Mouse (Mus musculus) E14TG2a.4 (cell line): ENCODE data around the gene Pde4c.

Experiments
- H3K27me3 ChIP-seq: 2 replicates; pipeline ENCODE4 v1.6.1; 2014; ENCODE audit warnings: low read length, control low read depth; ENCODE audit not compliant: insufficient read depth
- H3K36me3 ChIP-seq: 2 replicates; pipeline ENCODE4 v1.6.1; 2014; ENCODE audit warnings: low read length, control low read depth; ENCODE audit not compliant: insufficient read depth
- H3K4me1 ChIP-seq: replicated peaks from 2 replicates; pipeline ENCODE4 v1.6.1; 2014; ENCODE audit warnings: low read depth, low read length, control low read depth
- H3K4me3 ChIP-seq: replicated peaks from 2 replicates; pipeline ENCODE4 v1.5.1; 2014; ENCODE audit warnings: mild to moderate bottlenecking, low read length
- H3K9me3 ChIP-seq: 2 replicates; pipeline ENCODE4 v1.6.1; 2014; ENCODE audit warnings: low read length, control low read depth
- CTCF ChIP-seq: conservative IDR thresholded peaks from 2 replicates; pipeline ENCODE4 v1.5.1; 2014; ENCODE audit warnings: low read length
- NANOG ChIP-seq: IDR thresholded peaks from 2 replicates; pipeline ENCODE4 v1.6.1; 2014; ENCODE audit warnings: borderline replicate concordance, low read length, mixed read lengths
- POU5F1 ChIP-seq: IDR thresholded peaks from 2 replicates; pipeline ENCODE4 v1.6.1; 2014; ENCODE audit warnings: low read length, borderline replicate concordance

The Pde4c gene

GRCm38 (mm10) chr8:70755661-70756475 lies 32.3 kb downstream of the Pde4c start:
- Histone ChIP-seq H3K27me3 (0 out of 2 replicates have a peak, but pooled peaks cover 4% of the 10 kb centered on the region), H3K4me3 (peak overlapping the region; percentile 86), H3K36me3 (peaks cover 36% of the 10 kb centered on the region), H3K9me3 (no peaks in the 10 kb centered on the region), H3K4me1 (peaks cover 70% of the 10 kb centered on the region)
- TF ChIP-seq CTCF (no peak), NANOG (0 out of 2 replicates have a peak, but pooled peaks have one; percentile 6), POU5F1 (no peak)

DNA sequence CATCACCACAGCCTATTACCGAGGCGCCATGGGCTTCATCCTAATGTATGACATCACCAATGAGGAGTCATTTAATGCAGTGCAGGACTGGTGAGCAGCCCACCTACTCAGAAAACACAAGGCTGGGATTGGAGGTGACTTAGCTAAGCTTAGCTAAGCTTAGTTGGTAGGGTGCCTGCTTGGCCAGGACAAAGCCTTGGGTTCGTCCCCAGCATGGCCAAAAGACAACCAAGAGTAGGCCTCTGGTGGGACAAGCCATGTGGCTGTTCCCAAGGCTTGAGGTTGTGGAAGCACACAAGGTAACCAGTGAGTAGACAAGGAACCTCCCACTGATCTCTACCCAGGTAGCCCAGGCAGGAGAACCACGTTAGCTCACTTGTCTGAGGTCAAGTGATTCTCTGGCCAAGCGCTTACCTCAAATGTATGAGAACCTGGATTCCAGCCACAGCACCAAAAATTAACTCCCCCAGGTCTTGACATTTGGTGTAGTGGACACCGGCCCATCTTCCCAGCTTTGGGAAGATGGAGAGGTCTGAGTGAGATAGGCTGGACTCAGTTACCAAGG lies 33.0 kb downstream of the Pde4c start:
- Histone ChIP-seq H3K4me3 (no peak overlapping the region), H3K4me1 (peaks cover 74% of the 10 kb centered on the region), H3K9me3 (no peaks in the 10 kb centered on the region), H3K36me3 (peaks cover 36% of the 10 kb centered on the region), H3K27me3 (0 out of 2 replicates have a peak, but pooled peaks cover 4% of the 10 kb centered on the region)
- TF ChIP-seq CTCF: no peak
- TF ChIP-seq POU5F1: no peak
- TF ChIP-seq NANOG: no peak

GRCm38 (mm10) chr8:70757523-70758307 lies 34.2 kb downstream of the Pde4c start:
- Histone ChIP-seq H3K4me3 (no peak overlapping the region), H3K9me3 (no peaks in the 10 kb centered on the region), H3K27me3 (0 out of 2 replicates have a peak, but pooled peaks cover 4% of the 10 kb centered on the region), H3K36me3 (peaks cover 43% of the 10 kb centered on the region), H3K4me1 (peaks cover 79% of the 10 kb centered on the region)
- TF ChIP-seq POU5F1: no peak
- TF ChIP-seq CTCF: peak; percentile 42

GRCm38 (mm10) chr8:70758308-70758615 lies 34.7 kb downstream of the Pde4c start:
- Histone ChIP-seq H3K27me3 (0 out of 2 replicates have a peak, but pooled peaks cover 4% of the 10 kb centered on the region), H3K4me1 (peaks cover 79% of the 10 kb centered on the region), H3K4me3 (no peak overlapping the region), H3K36me3 (peaks cover 49% of the 10 kb centered on the region), H3K9me3 (no peaks in the 10 kb centered on the region)
- TF ChIP-seq POU5F1 (no peak), CTCF (no peak), NANOG (no peak)

DNA sequence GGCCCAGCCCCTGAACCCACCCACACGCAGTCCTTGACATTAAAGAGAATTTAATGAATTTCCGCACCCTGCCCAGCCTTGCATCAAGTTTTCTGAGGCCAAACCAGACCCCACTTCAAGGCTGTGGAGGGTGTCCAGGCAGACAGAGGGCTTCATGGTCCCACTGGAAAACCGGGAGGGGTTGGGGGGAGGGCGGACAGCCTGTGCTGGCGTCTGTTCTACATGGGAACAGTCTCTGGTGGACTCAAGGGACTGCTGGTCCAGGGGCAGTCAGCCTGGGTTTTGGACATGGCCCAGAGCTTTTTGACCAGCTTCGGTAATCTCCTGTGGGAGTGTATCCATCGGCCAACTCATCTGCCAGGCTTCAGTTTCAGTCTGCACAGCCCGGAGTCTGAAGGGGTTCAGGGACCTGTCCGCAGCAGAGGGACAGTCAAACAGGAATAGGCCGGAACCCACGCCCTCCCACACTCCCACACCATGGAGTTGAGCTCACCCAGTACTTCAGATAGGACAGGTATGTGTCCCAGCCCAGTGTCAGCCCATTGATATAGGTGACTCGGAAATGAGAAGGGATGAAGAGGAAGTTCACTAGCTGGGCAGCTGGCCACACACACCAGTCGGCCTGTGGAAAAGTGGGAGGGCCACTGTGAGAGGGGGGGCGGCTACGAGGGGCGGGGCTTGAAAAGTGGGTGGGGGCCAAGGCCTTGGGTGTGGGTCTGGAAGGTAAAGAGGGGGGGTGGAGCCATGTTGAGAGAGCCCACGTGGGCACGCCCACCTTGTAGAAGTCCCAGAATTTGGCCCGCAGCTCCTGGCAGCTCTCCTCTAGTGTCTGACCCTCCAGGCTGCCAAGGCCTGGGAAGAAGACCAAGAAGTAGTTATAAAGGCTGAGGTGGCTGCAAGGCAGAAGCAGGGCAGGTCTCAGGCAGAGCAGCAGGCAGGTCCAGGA lies 35.4 kb downstream of the Pde4c start:
- 0 out of 2 replicates have a peak, but pooled peaks cover 4% of the 10 kb centered on the region for H3K27me3 ChIP-seq
- TF ChIP-seq POU5F1 (no peak), NANOG (no peak), CTCF (no peak)
- peaks cover 54% of the 10 kb centered on the region for H3K36me3 ChIP-seq
- no peaks in the 10 kb centered on the region for H3K9me3 ChIP-seq
- H3K4me1 ChIP-seq: peaks cover 77% of the 10 kb centered on the region
- peak overlapping the region; percentile 96; the same call in 1 of the 2 replicates for H3K4me3 ChIP-seq

GRCm38 (mm10) chr8:70760350-70760749 lies 36.8 kb downstream of the Pde4c start:
- no peaks in the 10 kb centered on the region for H3K9me3 ChIP-seq
- peak overlapping the region; percentile 96 for H3K4me3 ChIP-seq
- 0 out of 2 replicates have a peak, but pooled peaks cover 5% of the 10 kb centered on the region for H3K27me3 ChIP-seq
- TF ChIP-seq POU5F1 (no peak), CTCF (no peak), NANOG (no peak)
- peaks cover 82% of the 10 kb centered on the region for H3K4me1 ChIP-seq
- peaks cover 65% of the 10 kb centered on the region for H3K36me3 ChIP-seq

GRCm38 (mm10) chr8:70760775-70761406 lies 37.4 kb downstream of the Pde4c start, which contains the start of gene Mpv17l2:
TSS of gene Mpv17l2 (minus strand) at chr8:70760946.
- TF ChIP-seq POU5F1 (no peak), NANOG (no peak; the same call in 1 of the 2 replicates), CTCF (no peak)
- Histone ChIP-seq H3K4me1 (peaks cover 82% of the 10 kb centered on the region), H3K4me3 (peak within 1 kb of the TSS; percentile 96), H3K9me3 (no peaks in the 10 kb centered on the region), H3K36me3 (peaks cover 65% of the 10 kb centered on the region), H3K27me3 (peaks cover 7% of the 10 kb centered on the region; the same call in 1 of the 2 replicates)
